Mouse (Mus musculus) forebrain, embryonic 14.5 days (tissue): ENCODE measurements around the gene Homer1. TPM values are rescaled to one million over a fixed set of nuclear protein-coding genes. Genes with fewer than 3 reads are reported as not detected.
A peak's percentile ranks its signal among the peaks of the same experiment; 100 is the strongest.

Source experiments
- ATAC-seq: fragments of 200-750 bp; cut with Nextera tagmentation; 2 replicates; pipeline ENCODE4 v1.8.0; 2017; ENCODE audit warnings: mild to moderate bottlenecking, moderate library complexity
- DNase-seq: peaks from one replicate; pipeline ENCODE4 v3.0.0-alpha.2; 2015; ENCODE audit warnings: low spot score
- H3K27ac ChIP-seq: fragments of 300-500 bp; sonication (generic); 2 replicates; pipeline ENCODE4 v1.5.1; 2014; ENCODE audit warnings: low read depth, mild to moderate bottlenecking, control low read depth, low read length, moderate library complexity
- H3K27me3 ChIP-seq: fragments of 300-500 bp; sonication (generic); replicated peaks from 2 replicates; pipeline ENCODE4 v1.6.1; 2014; ENCODE audit warnings: low read length, control low read depth, mixed read lengths; ENCODE audit not compliant: control insufficient read depth, insufficient read depth
- H3K36me3 ChIP-seq: fragments of 300-500 bp; sonication (generic); 2 replicates; pipeline ENCODE4 v1.6.1; 2014; ENCODE audit warnings: low read length, control low read depth; ENCODE audit not compliant: control insufficient read depth, insufficient read depth
- H3K4me1 ChIP-seq: fragments of 300-500 bp; sonication (generic); 2 replicates; pipeline ENCODE4 v1.6.1; 2014; ENCODE audit warnings: antibody characterized with exemption, low read length, control low read depth; ENCODE audit not compliant: control insufficient read depth, insufficient read depth
- H3K4me2 ChIP-seq: fragments of 300-500 bp; sonication (generic); 2 replicates; pipeline ENCODE4 v1.6.1; 2014; ENCODE audit warnings: mild to moderate bottlenecking, control low read depth, low read length
- H3K4me3 ChIP-seq: fragments of 300-500 bp; sonication (generic); 2 replicates; pipeline ENCODE4 v1.5.1; 2014; ENCODE audit warnings: low read depth, low read length, control low read depth
- H3K9ac ChIP-seq: fragments of 300-500 bp; sonication (generic); 2 replicates; pipeline ENCODE4 v1.6.1; 2014; ENCODE audit warnings: mild to moderate bottlenecking, low read length, control low read depth, moderate library complexity
- H3K9me3 ChIP-seq: fragments of 300-500 bp; sonication (generic); replicated peaks from 2 replicates; pipeline ENCODE4 v1.6.1; 2016; ENCODE audit warnings: low read length, control low read depth, mixed read lengths; ENCODE audit not compliant: control insufficient read depth
- WGBS: fragments of 180-500 bp; shearing (Covaris S2); extraction: QIAGEN DNeasy Blood & Tissue Kit; methylation state at CpG from one replicate; pipeline ENCODE4 v1.1.7; 2014; 5-methylcytosine and 5-hydroxymethylcytosine counted together
- polyA plus RNA-seq: library from polyadenylated mRNA; unstranded; fragments of >200 nt; fragmentation: Nextera tagmentation; extraction: Ambion mirVana; gene quantifications from 2 replicates; pipeline ENCODE4 v1.2.1, GENCODE M21; 2014

The Homer1 gene
- polyA plus RNA-seq, 1 experiment from 2014 or later, result 14.5 TPM

DNA sequence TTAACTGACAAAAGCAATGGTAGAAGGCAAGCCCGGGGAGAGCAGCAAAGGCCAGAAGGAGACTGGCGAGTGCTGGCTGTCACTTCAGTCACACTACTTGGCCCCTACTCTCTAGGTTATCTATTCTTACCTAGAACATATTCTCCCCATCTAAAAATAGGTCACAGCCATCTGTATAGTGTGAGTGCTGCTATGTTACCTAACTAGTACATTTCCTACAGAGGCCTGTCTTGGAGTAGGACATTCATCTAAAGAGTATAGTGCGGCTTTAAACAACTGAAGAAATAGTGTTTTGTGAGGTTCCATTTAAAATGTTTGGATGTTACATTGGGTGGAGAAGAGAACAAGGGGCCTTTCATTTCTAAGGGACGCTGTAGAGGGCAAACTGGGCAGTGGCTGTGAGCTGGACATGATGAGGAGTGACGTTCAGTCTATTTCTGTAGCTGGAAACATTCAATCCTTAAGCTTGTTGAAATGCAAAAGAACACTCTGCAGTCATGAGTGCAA, 100.3 kb downstream of the Homer1 start:
- WGBS, result 88% methylated on average over 5 of the region's 5 CpGs
- no peak for ATAC-seq
- no peaks in the 10 kb centered on the region for H3K27me3 ChIP-seq
- no peak overlapping the region for H3K4me2 ChIP-seq
- H3K27ac ChIP-seq, result no peak overlapping the region
- peaks cover 11% of the 10 kb centered on the region; the same call in 1 of the 2 replicates for H3K36me3 ChIP-seq
- 0 out of 2 replicates have a peak, but pooled peaks cover 4% of the 10 kb centered on the region for H3K9me3 ChIP-seq
- H3K4me1 ChIP-seq, result no peaks in the 10 kb centered on the region
- no peak overlapping the region for H3K4me3 ChIP-seq
- H3K9ac ChIP-seq, result no peak overlapping the region
- no peak for DNase-seq

DNA sequence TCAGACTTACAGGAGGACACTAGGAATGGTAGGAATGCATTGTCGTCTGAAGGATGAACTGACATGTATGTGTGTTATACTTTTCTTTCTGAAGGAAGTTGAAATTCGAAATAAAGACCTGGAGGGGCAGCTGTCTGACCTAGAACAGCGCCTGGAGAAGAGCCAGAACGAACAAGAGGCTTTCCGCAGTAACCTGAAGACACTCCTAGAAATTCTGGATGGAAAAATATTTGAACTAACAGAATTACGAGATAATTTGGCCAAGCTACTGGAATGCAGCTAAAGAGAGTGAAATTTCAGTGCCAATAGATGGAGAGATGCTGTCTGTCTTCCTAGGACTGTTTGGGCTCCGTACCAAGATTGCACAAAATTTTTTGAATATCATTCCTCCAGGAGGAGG, 102.5 kb downstream of the Homer1 start:
- 0 out of 2 replicates have a peak, but pooled peaks cover 4% of the 10 kb centered on the region for H3K9me3 ChIP-seq
- DNase-seq, result no peak
- ATAC-seq, result no peak

DNA sequence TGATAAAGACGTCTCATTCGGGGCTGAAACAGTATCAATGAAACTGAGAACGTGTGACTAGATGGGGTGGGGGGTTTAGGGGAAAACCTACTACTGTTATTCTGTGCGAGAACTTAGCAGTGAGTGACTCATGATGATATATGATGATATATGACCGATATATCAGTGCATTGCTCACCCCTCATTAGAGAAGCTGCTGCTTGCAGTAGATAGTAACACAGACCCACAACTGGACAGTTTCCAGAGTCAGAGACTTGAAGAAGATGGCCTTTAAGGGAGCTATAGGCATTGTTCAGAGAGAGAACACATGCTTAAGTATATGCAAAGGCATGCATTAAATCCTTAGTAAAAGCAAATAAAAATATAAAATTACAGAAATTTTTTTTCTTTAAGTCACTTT, 107.4 kb downstream of the Homer1 start:
- no peaks in the 10 kb centered on the region for H3K9me3 ChIP-seq
- H3K36me3 ChIP-seq, result peaks cover 8% of the 10 kb centered on the region; the same call in 1 of the 2 replicates
- DNase-seq (no peak), ATAC-seq (no peak)
- 94% methylated on average over 5 of the region's 5 CpGs for WGBS
- H3K27ac ChIP-seq, result no peak overlapping the region
- H3K27me3 ChIP-seq, result no peaks in the 10 kb centered on the region
- no peak overlapping the region for H3K9ac ChIP-seq
- no peak overlapping the region for H3K4me2 ChIP-seq
- no peak overlapping the region for H3K4me3 ChIP-seq
- H3K4me1 ChIP-seq, result no peaks in the 10 kb centered on the region

More for the DNA sequence above, 102.5 kb downstream of the Homer1 start:
- no peak overlapping the region for H3K4me2 ChIP-seq
- H3K4me1 ChIP-seq, result no peaks in the 10 kb centered on the region
- no peak overlapping the region for H3K9ac ChIP-seq
- H3K27ac ChIP-seq, result no peak overlapping the region
- H3K4me3 ChIP-seq, result no peak overlapping the region
- 91% methylated on average over 7 of the region's 7 CpGs for WGBS
- H3K27me3 ChIP-seq, result no peaks in the 10 kb centered on the region
- peaks cover 10% of the 10 kb centered on the region; the same call in 1 of the 2 replicates for H3K36me3 ChIP-seq

DNA sequence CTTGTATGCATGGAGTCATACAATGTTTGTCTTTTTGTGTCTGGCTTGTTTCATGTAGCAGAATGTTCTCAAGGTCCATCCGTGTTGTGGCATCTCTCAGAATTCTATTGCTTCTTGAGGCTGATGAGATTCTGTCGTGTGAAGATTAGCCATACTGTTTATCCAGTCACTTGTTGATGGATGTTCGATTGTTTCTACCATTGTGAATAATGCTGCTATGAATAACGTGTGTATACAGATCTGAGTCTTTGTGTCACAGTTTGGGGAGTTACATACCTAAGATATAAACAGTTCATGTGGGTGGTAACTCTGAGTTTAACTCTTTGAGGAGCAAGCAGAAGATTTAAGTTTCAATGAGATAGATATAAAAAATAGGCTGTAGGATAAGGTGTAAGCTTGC, 110.9 kb downstream of the Homer1 start:
- ATAC-seq, result no peak
- H3K27ac ChIP-seq, result no peak overlapping the region
- H3K36me3 ChIP-seq, result peaks cover 8% of the 10 kb centered on the region; the same call in 1 of the 2 replicates
- no peak for DNase-seq
- no peak overlapping the region for H3K9ac ChIP-seq
- H3K27me3 ChIP-seq, result no peaks in the 10 kb centered on the region
- no peak overlapping the region for H3K4me2 ChIP-seq
- no peaks in the 10 kb centered on the region for H3K4me1 ChIP-seq
- no peak overlapping the region for H3K4me3 ChIP-seq
- 89% methylated on average over 4 of the region's 4 CpGs for WGBS
- H3K9me3 ChIP-seq, result no peaks in the 10 kb centered on the region

DNA sequence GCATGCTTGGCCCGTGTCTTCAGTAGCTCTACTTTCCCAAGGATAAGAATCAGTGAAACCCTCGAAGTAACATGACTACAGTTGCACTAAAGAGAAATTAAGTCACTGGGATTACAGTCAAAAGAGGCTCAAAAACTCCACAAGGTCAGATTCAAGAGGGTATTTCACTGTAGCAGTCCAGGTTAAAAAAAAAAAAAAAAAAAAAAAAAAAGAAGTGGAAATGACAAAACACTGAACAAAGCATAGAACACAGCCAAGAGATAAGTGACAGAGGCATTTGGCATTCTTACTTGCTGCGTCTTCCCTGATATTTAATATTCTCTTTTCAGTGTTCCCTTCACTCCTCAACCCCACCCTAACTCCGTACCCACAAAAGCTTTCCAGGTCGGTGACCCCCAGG, 115.6 kb downstream of the Homer1 start:
- H3K4me1 ChIP-seq, result peaks cover 4% of the 10 kb centered on the region; the same call in 1 of the 2 replicates
- no peak overlapping the region for H3K27ac ChIP-seq
- DNase-seq (no peak), ATAC-seq (no peak)
- H3K9ac ChIP-seq, result no peak overlapping the region
- no peak overlapping the region for H3K4me2 ChIP-seq
- no peaks in the 10 kb centered on the region for H3K36me3 ChIP-seq
- no peaks in the 10 kb centered on the region for H3K27me3 ChIP-seq
- H3K9me3 ChIP-seq, result no peaks in the 10 kb centered on the region
- 93% methylated on average over 5 of the region's 5 CpGs for WGBS
- H3K4me3 ChIP-seq, result no peak overlapping the region

DNA sequence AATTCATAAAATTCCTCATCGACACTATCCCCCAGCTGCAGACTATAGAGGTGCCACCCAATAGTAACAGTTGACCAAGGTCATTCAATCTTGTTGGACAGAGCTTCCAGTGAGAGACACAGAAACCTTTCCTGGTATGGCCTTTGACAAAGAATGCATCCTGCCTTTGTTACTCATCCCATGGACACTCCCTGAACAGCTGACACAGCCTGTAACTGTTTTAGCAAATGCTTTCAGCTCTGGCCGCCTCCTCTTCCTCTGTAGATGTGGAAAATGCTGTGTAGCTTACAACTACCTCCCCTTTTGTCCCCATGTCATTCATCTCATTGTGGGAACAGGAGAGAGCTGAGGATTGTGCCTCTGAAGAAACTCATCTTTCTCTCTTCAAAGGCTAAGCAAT, 118.9 kb downstream of the Homer1 start:
- H3K27ac ChIP-seq, result no peak overlapping the region

DNA sequence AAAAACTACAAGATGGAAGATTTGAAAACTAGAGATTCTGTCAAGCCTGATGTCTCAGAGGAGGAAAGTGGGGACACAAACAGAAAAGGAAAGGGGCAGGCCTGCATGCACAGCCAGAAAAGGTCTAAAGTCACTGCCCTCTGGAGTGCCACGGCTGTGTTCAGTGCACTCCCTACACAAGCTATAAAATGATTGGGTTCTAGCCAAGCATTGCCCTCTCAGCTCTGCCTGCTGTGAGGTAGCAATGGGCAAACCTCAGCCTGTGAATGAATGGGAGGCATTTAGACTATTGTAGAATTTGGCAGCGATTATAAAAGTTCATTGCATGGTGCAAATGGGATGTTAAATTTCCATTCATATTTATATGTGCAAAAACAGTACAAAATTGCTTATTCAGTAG, 120.3 kb downstream of the Homer1 start:
- no peak overlapping the region for H3K27ac ChIP-seq
- DNase-seq (peak; percentile 48), ATAC-seq (no peak)

More for the DNA sequence above, 118.9 kb downstream of the Homer1 start:
- DNase-seq (no peak), ATAC-seq (no peak)
- no peaks in the 10 kb centered on the region for H3K36me3 ChIP-seq
- no peak overlapping the region for H3K9ac ChIP-seq
- H3K4me2 ChIP-seq, result no peak overlapping the region
- H3K4me1 ChIP-seq, result peaks cover 4% of the 10 kb centered on the region; the same call in 1 of the 2 replicates
- H3K4me3 ChIP-seq, result no peak overlapping the region
- no peaks in the 10 kb centered on the region for H3K27me3 ChIP-seq
- 89% methylated on average over 2 of the region's 2 CpGs for WGBS
- no peaks in the 10 kb centered on the region for H3K9me3 ChIP-seq

DNA sequence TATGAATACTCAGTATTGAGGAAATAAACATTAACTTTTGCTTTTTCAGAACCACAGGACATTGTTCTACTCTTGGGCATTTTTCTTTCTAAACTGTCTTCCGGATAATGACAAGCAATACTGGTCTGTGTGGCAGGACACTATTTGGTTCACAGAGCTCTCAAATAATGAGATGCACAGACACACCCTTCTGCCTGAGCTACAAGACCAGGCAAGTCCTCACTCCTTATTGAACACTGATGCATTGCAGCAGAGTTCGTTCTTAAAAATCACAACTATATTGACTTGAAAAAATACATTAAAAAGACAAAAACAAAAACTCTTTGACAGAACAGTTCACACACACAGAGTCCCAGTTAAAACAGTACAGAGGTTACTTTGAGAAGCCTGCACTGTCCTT, 123.8 kb downstream of the Homer1 start:
- Histone ChIP-seq H3K36me3 (no peaks in the 10 kb centered on the region), H3K27me3 (no peaks in the 10 kb centered on the region), H3K4me3 (no peak overlapping the region), H3K9me3 (no peaks in the 10 kb centered on the region), H3K9ac (no peak overlapping the region), H3K27ac (no peak overlapping the region), H3K4me1 (peaks cover 4% of the 10 kb centered on the region; the same call in 1 of the 2 replicates), H3K4me2 (no peak overlapping the region)
- ATAC-seq, result no peak
- 84% methylated on average over 2 of the region's 2 CpGs for WGBS
- DNase-seq, result no peak

More for the DNA sequence above, 120.3 kb downstream of the Homer1 start:
- Histone ChIP-seq H3K4me1 (peaks cover 4% of the 10 kb centered on the region; the same call in 1 of the 2 replicates), H3K36me3 (no peaks in the 10 kb centered on the region), H3K9me3 (no peaks in the 10 kb centered on the region), H3K4me2 (no peak overlapping the region), H3K4me3 (no peak overlapping the region), H3K27me3 (no peaks in the 10 kb centered on the region), H3K9ac (no peak overlapping the region)
- 47% methylated on average over 2 of the region's 2 CpGs for WGBS

DNA sequence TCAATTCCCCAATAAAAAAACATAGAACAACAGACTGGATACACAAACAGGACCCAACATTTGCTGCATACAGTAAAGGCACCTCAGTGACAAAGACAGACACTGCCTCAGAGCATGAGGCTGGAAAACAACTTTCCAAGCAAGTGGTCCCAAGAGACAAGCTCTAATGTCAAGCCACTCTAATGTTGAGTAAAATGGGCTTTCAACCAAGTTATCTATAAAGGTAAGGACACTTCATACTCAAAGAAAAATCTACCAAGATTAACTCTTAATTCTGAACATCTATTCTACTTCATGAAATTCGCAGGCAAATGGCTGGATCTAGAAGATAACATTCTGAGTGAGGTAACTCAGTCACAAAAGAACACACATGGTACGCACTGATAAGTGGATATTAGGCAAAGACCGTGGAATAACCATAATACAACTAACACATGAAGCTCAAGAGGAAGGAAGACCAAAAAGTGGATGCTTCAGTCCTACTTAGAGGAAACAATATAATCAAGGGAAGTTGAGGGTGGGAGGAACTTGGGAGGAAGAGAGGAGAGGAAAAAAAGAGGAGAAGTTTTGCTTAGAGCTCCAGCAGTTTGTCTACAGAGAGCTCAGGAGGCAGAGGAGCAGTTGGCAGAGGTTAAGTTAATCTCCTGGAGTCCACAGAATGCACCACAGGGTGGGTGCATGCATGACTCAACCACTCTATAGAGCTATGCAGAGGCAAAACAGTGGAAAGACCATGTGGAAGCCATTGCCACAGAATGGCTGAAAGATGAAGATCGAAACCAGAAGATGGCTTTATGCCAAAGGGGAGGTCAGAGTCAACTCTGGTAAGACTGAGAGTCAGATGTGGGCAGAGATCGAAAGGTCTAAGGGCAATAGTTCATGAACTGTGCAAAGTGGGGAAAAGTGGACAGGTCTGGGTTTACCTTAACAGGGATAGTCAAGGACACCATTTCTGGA, 128.8 kb downstream of the Homer1 start:
- Histone ChIP-seq H3K4me2 (no peak overlapping the region), H3K27me3 (no peaks in the 10 kb centered on the region), H3K36me3 (peaks cover 2% of the 10 kb centered on the region; the same call in 1 of the 2 replicates), H3K9ac (no peak overlapping the region), H3K4me1 (no peaks in the 10 kb centered on the region), H3K27ac (no peak overlapping the region), H3K4me3 (no peak overlapping the region), H3K9me3 (no peaks in the 10 kb centered on the region)
- ATAC-seq (no peak), DNase-seq (no peak)
- 94% methylated on average over 5 of the region's 5 CpGs for WGBS
